In the genomic region with DNA sequence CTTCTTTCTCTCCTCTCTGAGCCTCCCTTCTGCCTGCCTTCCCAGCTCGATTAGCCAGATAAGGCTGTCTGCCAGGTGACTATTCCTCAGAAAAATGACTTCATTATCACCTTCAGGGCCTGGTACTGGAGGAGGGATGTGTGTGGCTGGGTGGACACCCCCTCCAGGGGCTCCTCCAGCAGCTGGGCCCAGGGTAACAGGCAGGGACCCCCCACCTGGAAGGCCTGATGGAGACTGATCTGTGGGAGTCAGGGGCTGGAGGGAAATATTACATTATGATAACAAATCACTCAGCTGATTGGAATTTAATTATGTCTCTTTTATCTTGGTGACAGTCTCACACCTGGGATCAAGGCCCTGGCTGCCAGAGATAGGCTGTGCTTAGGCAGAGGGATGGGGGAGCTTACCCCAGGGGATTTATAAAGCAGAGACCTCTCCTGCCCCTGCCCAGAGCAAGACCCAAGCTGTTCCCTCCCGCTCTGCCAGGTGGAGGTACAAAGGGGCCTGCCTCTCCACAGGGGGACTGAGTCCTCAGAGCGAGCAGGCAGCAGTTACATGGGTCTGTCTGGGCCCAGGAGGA, we compare ENCODE assay signal across 17 mouse cellular contexts. TPM values are rescaled to one million over a fixed set of nuclear protein-coding genes. Genes with fewer than 3 reads are reported as not detected.
A peak's percentile ranks its signal among the peaks of the same experiment; 100 is the strongest.
DNase-seq lines count a peak whose midpoint lies in the region; ATAC-seq and TF ChIP-seq lines count a peak whose summit lies in the region.
"Had no signal": no experiment of that assay in that cellular context is flagged by ENCODE, and none has a peak within 500 bp of the region (broad histone marks: within the 10 kb centered on the region; RNA-seq: fewer than 3 reads in every experiment).

No protein-coding gene starts in this region.

- intact Hi-C loops in heart, postnatal 14 days (cut with DNase I): no loop called here

- H3K27ac ChIP-seq in forebrain, postnatal 0 days (ENCODE audit: low read depth, low read length): no peak overlapping the region
- H3K27ac ChIP-seq in forebrain, embryonic 15.5 days (replicated peaks): no peak overlapping the region
- H3K27ac ChIP-seq in embryonic facial prominence, embryonic 14.5 days (replicated peaks; ENCODE audit: low read depth, low read length): 0 out of 2 replicates have a peak overlapping the region, but pooled peaks have one; percentile 2
- peak overlapping the region; percentile 79 for H3K27ac ChIP-seq in hindbrain, embryonic 13.5 days
- H3K27ac ChIP-seq: left cerebral cortex, adult 2 months; liver, embryonic 12.5 days had no signal

- H3K9ac ChIP-seq in forebrain, postnatal 0 days: 0 out of 2 replicates have a peak overlapping the region, but pooled peaks have one; percentile 6
- no peak overlapping the region for H3K9ac ChIP-seq in forebrain, embryonic 15.5 days (replicated peaks)
- H3K9ac ChIP-seq in embryonic facial prominence, embryonic 14.5 days (ENCODE audit: low read depth, low read length): no peak overlapping the region
- H3K9ac ChIP-seq in hindbrain, embryonic 13.5 days: peak overlapping the region; percentile 29; the same call in 1 of the 2 replicates
- H3K9ac ChIP-seq: liver, embryonic 12.5 days had no signal

- H3K9me3 ChIP-seq in forebrain, postnatal 0 days (ENCODE audit: low read length): no peaks in the 10 kb centered on the region
- H3K9me3 ChIP-seq in forebrain, embryonic 15.5 days: no peaks in the 10 kb centered on the region
- no peaks in the 10 kb centered on the region for H3K9me3 ChIP-seq in embryonic facial prominence, embryonic 14.5 days (ENCODE audit: control insufficient read depth, low read length)
- no peaks in the 10 kb centered on the region for H3K9me3 ChIP-seq in hindbrain, embryonic 13.5 days
- H3K9me3 ChIP-seq: liver, embryonic 12.5 days; megakaryocyte, embryonic 14.5 days had no signal

- H3K4me2 ChIP-seq in forebrain, postnatal 0 days (ENCODE audit: low read depth): no peak overlapping the region
- H3K4me2 ChIP-seq in forebrain, embryonic 15.5 days (replicated peaks): no peak overlapping the region
- H3K4me2 ChIP-seq in embryonic facial prominence, embryonic 14.5 days (ENCODE audit: low read depth, low read length): no peak overlapping the region
- H3K4me2 ChIP-seq in hindbrain, embryonic 13.5 days: no peak overlapping the region
- H3K4me2 ChIP-seq: liver, embryonic 12.5 days had no signal

- no peaks in the 10 kb centered on the region for H3K27me3 ChIP-seq in forebrain, postnatal 0 days (ENCODE audit: insufficient read depth, low read length)
- no peaks in the 10 kb centered on the region for H3K27me3 ChIP-seq in forebrain, embryonic 15.5 days
- H3K27me3 ChIP-seq in embryonic facial prominence, embryonic 14.5 days (replicated peaks; ENCODE audit: control insufficient read depth, insufficient read depth, low read length): no peaks in the 10 kb centered on the region
- H3K27me3 ChIP-seq in hindbrain, embryonic 13.5 days: peaks cover 13% of the 10 kb centered on the region

- ATAC-seq in forebrain, postnatal 0 days: no peak
- no peak for ATAC-seq in forebrain, embryonic 15.5 days (replicated peaks)
- no peak for ATAC-seq in embryonic facial prominence, embryonic 14.5 days (ENCODE audit: low read depth)
- peak; percentile 86 for ATAC-seq in hindbrain, embryonic 13.5 days (ENCODE audit: low FRiP score)
- ATAC-seq: liver, embryonic 12.5 days had no signal

- H3K4me1 ChIP-seq in forebrain, postnatal 0 days (ENCODE audit: insufficient read depth): no peaks in the 10 kb centered on the region
- H3K4me1 ChIP-seq in forebrain, embryonic 15.5 days: 0 out of 2 replicates have a peak, but pooled peaks cover 2% of the 10 kb centered on the region
- peaks cover 10% of the 10 kb centered on the region for H3K4me1 ChIP-seq in embryonic facial prominence, embryonic 14.5 days (ENCODE audit: control insufficient read depth, insufficient read depth, low read length)
- peaks cover 33% of the 10 kb centered on the region for H3K4me1 ChIP-seq in hindbrain, embryonic 13.5 days (replicated peaks)
- H3K4me1 ChIP-seq: megakaryocyte, embryonic 14.5 days had no signal

- no peak overlapping the region for H3K4me3 ChIP-seq in forebrain, postnatal 0 days (ENCODE audit: low read depth, low read length)
- H3K4me3 ChIP-seq in forebrain, embryonic 15.5 days: no peak overlapping the region
- no peak overlapping the region for H3K4me3 ChIP-seq in embryonic facial prominence, embryonic 14.5 days (ENCODE audit: low read depth, low read length)
- no peak overlapping the region for H3K4me3 ChIP-seq in hindbrain, embryonic 13.5 days
- H3K4me3 ChIP-seq: erythroblast, embryonic 14.5 days; left cerebral cortex, adult 2 months; liver, embryonic 12.5 days; megakaryocyte, embryonic 14.5 days had no signal

- DNase-seq in forebrain, postnatal 0 days: no peak
- DNase-seq in embryonic facial prominence, embryonic 14.5 days (ENCODE audit: low spot score): no peak
- DNase-seq in mesoderm, embryonic 11.5 days (ENCODE audit: low read depth, low spot score): peak; percentile 40
- DNase-seq in Muller cell, postnatal 12 days (ENCODE audit: inconsistent ontology term): no peak
- DNase-seq in heart, postnatal 14 days: no peak
- no peak for DNase-seq in adrenal gland, postnatal 10 days
- DNase-seq: adrenal gland, adult 8-10 months; cerebellum, adult 8-10 months; heart, adult 18-20 months; retina, postnatal 1 day; thymus, postnatal 25 days had no signal

- TF ChIP-seq CTCF in forebrain, postnatal 0 days (IDR thresholded peaks at IDR 0.05; ENCODE audit: low read depth): no peak

- 46% methylated on average over 3 of the region's 3 CpGs for WGBS in forebrain, postnatal 0 days
- 35% methylated on average over 3 of the region's 3 CpGs for WGBS in forebrain, embryonic 15.5 days
- WGBS in embryonic facial prominence, embryonic 14.5 days: 47% methylated on average over 3 of the region's 3 CpGs
- WGBS in hindbrain, embryonic 13.5 days: 28% methylated on average over 3 of the region's 3 CpGs

- H3K36me3 ChIP-seq in forebrain, postnatal 0 days (ENCODE audit: insufficient read depth): no peaks in the 10 kb centered on the region
- H3K36me3 ChIP-seq in forebrain, embryonic 15.5 days: no peaks in the 10 kb centered on the region
- H3K36me3 ChIP-seq in embryonic facial prominence, embryonic 14.5 days (ENCODE audit: control insufficient read depth, insufficient read depth, low read length): no peaks in the 10 kb centered on the region
- H3K36me3 ChIP-seq in hindbrain, embryonic 13.5 days: no peaks in the 10 kb centered on the region
- H3K36me3 ChIP-seq: liver, embryonic 12.5 days had no signal

RNA-seq across cellular contexts. Expression of a gene that starts 35.2 kb away (rescaled TPM):
- 9.4 and 19.3 TPM in 2 replicates for total RNA-seq in forebrain, postnatal 0 days (2014; rRNA removed)
- 1.7 and 2.1 TPM in 2 replicates for polyA plus RNA-seq in forebrain, postnatal 0 days (2015; fragmentation: Nextera tagmentation; extraction: Ambion mirVana)
- 3.2 TPM in 2 replicates for polyA plus RNA-seq in forebrain, embryonic 15.5 days (2015; fragmentation: Nextera tagmentation; extraction: Ambion mirVana)
- polyA plus RNA-seq in embryonic facial prominence, embryonic 14.5 days (2014; fragmentation: Nextera tagmentation; extraction: Ambion mirVana): 11.3 and 11.5 TPM in 2 replicates
- polyA plus RNA-seq in hindbrain, embryonic 13.5 days (2015; fragmentation: Nextera tagmentation; extraction: Ambion mirVana): 4.6 and 4.7 TPM in 2 replicates
- total RNA-seq in heart, postnatal 14 days (2021): 10 to 100 TPM; 38.8 to 42.2 TPM
- 10 to 100 TPM; 49.3 to 75.6 TPM for total RNA-seq in adrenal gland, postnatal 10 days (2021)

Comparison
In these comparisons a context has a peak if more than half of its experiments do, and no peak if none do; other contexts are left out.
1. H3K9ac ChIP-seq: peak in forebrain, postnatal 0 days (single experiment) and hindbrain, embryonic 13.5 days (single experiment); none in forebrain, embryonic 15.5 days (single experiment) and embryonic facial prominence, embryonic 14.5 days (single experiment).
2. H3K27ac ChIP-seq: peak in embryonic facial prominence, embryonic 14.5 days (single experiment) and hindbrain, embryonic 13.5 days (single experiment); none in forebrain, postnatal 0 days (single experiment) and forebrain, embryonic 15.5 days (single experiment).